In genomic region chrX:109095245-109096242, GRCm38 (mm10) we compare ENCODE assay signal across 8 mouse cellular contexts. TPM values are rescaled to one million over a fixed set of nuclear protein-coding genes. Genes with fewer than 3 reads are reported as not detected.
A peak's percentile ranks its signal among the peaks of the same experiment; 100 is the strongest.
DNase-seq lines count a peak whose midpoint lies in the region; ATAC-seq and TF ChIP-seq lines count a peak whose summit lies in the region.

Gene Sh3bgrl (plus strand): TSS chrX:109095365.

- no peak for TF ChIP-seq CTCF in spleen, adult 2 months (IDR thresholded peaks at IDR 0.05; ENCODE audit: extremely low read depth, insufficient read depth, insufficient read length, insufficient replicate concordance)

- H3K4me3 ChIP-seq in embryonic facial prominence, embryonic 11.5 days (ENCODE audit: low read depth, low read length), result peak within 1 kb of the TSS; percentile 44
- peak within 1 kb of the TSS; percentile 45 for H3K4me3 ChIP-seq in limb, embryonic 12.5 days (replicated peaks)
- peak within 1 kb of the TSS; percentile 47 for H3K4me3 ChIP-seq in midbrain, embryonic 14.5 days (replicated peaks; ENCODE audit: low read depth, low read length)
- peak within 1 kb of the TSS; percentile 85 for H3K4me3 ChIP-seq in spleen, adult 2 months (ENCODE audit: extremely low read depth, insufficient read depth, insufficient read length)

- 16% methylated on average over 26 of the region's 26 CpGs for WGBS in embryonic facial prominence, embryonic 11.5 days
- 13% methylated on average over 26 of the region's 26 CpGs for WGBS in limb, embryonic 12.5 days
- whole genome bisulfite sequencing in midbrain, embryonic 14.5 days, result 17% methylated on average over 26 of the region's 26 CpGs
- WGBS in spleen, adult 2 months, result 23% methylated on average over 26 of the region's 26 CpGs

- peak; percentile 79 for DNase-seq in 3134 (ENCODE audit: extremely low read depth, insufficient read length, low spot score)
- DNase-seq in adrenal gland, postnatal 14 days, result peak; percentile 86
- DNase-seq in embryonic facial prominence, embryonic 11.5 days (ENCODE audit: low spot score), result peak; percentile 86
- DNase-seq in kidney, adult 11 months, result peak; percentile 80
- peak; percentile 84 for DNase-seq in midbrain, embryonic 14.5 days
- peak; percentile 37 to 46 for DNase-seq in spleen, adult 2 months (ENCODE audit: low read depth in 1 of 2, low spot score in 2 of 2)

- no peaks in the 10 kb centered on the region for H3K36me3 ChIP-seq in embryonic facial prominence, embryonic 11.5 days (replicated peaks; ENCODE audit: control insufficient read depth, insufficient read depth, low read depth, low read length)
- no peaks in the 10 kb centered on the region for H3K36me3 ChIP-seq in limb, embryonic 12.5 days
- no peaks in the 10 kb centered on the region for H3K36me3 ChIP-seq in midbrain, embryonic 14.5 days (ENCODE audit: control insufficient read depth, insufficient read depth, low read length)
- H3K36me3 ChIP-seq in spleen, adult 2 months (ENCODE audit: control insufficient read depth, insufficient read depth, low read length), result no peaks in the 10 kb centered on the region

- TF ChIP-seq POLR2A in spleen, adult 2 months (IDR thresholded peaks at IDR 0.05; ENCODE audit: low read depth, low read length), result peak; percentile 32; the same call in 1 of the 2 replicates

- ATAC-seq in embryonic facial prominence, embryonic 11.5 days (replicated peaks; ENCODE audit: insufficient number of reproducible peaks, low FRiP score, low TSS enrichment, low read depth), result peak; percentile 98
- ATAC-seq in granulocyte monocyte progenitor cell, adult 5-6 weeks (replicated peaks; ENCODE audit: poor library complexity, severe bottlenecking), result peak; percentile 100
- ATAC-seq in limb, embryonic 12.5 days (ENCODE audit: insufficient number of reproducible peaks, insufficient read depth, low FRiP score, low TSS enrichment, low read depth), result peak; percentile 94
- ATAC-seq in midbrain, embryonic 14.5 days (ENCODE audit: low FRiP score, low TSS enrichment), result peak; percentile 94

- H3K27me3 ChIP-seq in embryonic facial prominence, embryonic 11.5 days (ENCODE audit: control insufficient read depth, insufficient read depth, low read length), result no peaks in the 10 kb centered on the region
- no peaks in the 10 kb centered on the region for H3K27me3 ChIP-seq in limb, embryonic 12.5 days
- no peaks in the 10 kb centered on the region for H3K27me3 ChIP-seq in midbrain, embryonic 14.5 days (ENCODE audit: control insufficient read depth, insufficient read depth, low read length)
- H3K27me3 ChIP-seq in spleen, adult 2 months (ENCODE audit: control insufficient read depth, insufficient read depth, low read length), result no peaks in the 10 kb centered on the region

- H3K9ac ChIP-seq in embryonic facial prominence, embryonic 11.5 days (replicated peaks; ENCODE audit: low read length), result peak within 1 kb of the TSS; percentile 74
- peak within 1 kb of the TSS; percentile 57 for H3K9ac ChIP-seq in limb, embryonic 12.5 days (replicated peaks)
- H3K9ac ChIP-seq in midbrain, embryonic 14.5 days (replicated peaks; ENCODE audit: low read length), result peak within 1 kb of the TSS; percentile 62

- H3K27ac ChIP-seq in embryonic facial prominence, embryonic 11.5 days (replicated peaks; ENCODE audit: low read depth, low read length), result peak within 1 kb of the TSS; percentile 88
- H3K27ac ChIP-seq in limb, embryonic 12.5 days, result peak within 1 kb of the TSS; percentile 93
- peak within 1 kb of the TSS; percentile 88 for H3K27ac ChIP-seq in midbrain, embryonic 14.5 days (replicated peaks; ENCODE audit: low read depth, low read length)
- peak within 1 kb of the TSS; percentile 71 for H3K27ac ChIP-seq in spleen, adult 2 months (ENCODE audit: insufficient read depth, low read length)

- H3K4me2 ChIP-seq in embryonic facial prominence, embryonic 11.5 days (ENCODE audit: low read depth, low read length), result peak within 1 kb of the TSS; percentile 32
- peak within 1 kb of the TSS; percentile 53 for H3K4me2 ChIP-seq in limb, embryonic 12.5 days
- peak within 1 kb of the TSS; percentile 56 for H3K4me2 ChIP-seq in midbrain, embryonic 14.5 days (ENCODE audit: low read length)

- no peaks in the 10 kb centered on the region for H3K9me3 ChIP-seq in embryonic facial prominence, embryonic 11.5 days (replicated peaks; ENCODE audit: control insufficient read depth, low read length)
- no peaks in the 10 kb centered on the region for H3K9me3 ChIP-seq in limb, embryonic 12.5 days
- no peaks in the 10 kb centered on the region for H3K9me3 ChIP-seq in midbrain, embryonic 14.5 days (ENCODE audit: control insufficient read depth, low read length)

- H3K4me1 ChIP-seq in embryonic facial prominence, embryonic 11.5 days (ENCODE audit: control insufficient read depth, insufficient read depth, low read length), result no peaks in the 10 kb centered on the region
- no peaks in the 10 kb centered on the region for H3K4me1 ChIP-seq in limb, embryonic 12.5 days (replicated peaks)
- no peaks in the 10 kb centered on the region for H3K4me1 ChIP-seq in midbrain, embryonic 14.5 days (ENCODE audit: control insufficient read depth, insufficient read depth, low read length)
- peaks cover 1% of the 10 kb centered on the region for H3K4me1 ChIP-seq in spleen, adult 2 months (ENCODE audit: control insufficient read depth, insufficient read depth, insufficient read length)

RNA-seq across cellular contexts. Expression of gene Sh3bgrl, which starts in this region (rescaled TPM):
- total RNA-seq in adrenal gland, postnatal 14 days (2021), result 112 and 132 TPM in 2 replicates
- polyA plus RNA-seq in embryonic facial prominence, embryonic 11.5 days (2014; fragmentation: Nextera tagmentation; extraction: Ambion mirVana), result 155 and 159 TPM in 2 replicates
- total RNA-seq in granulocyte monocyte progenitor cell, adult 5-6 weeks (2014; fragmentation: Nextera tagmentation), result 127 and 132 TPM in 2 replicates
- total RNA-seq in granulocyte monocyte progenitor cell, adult 5-6 weeks (2017), result 122 and 142 TPM in 2 replicates
- polyA plus RNA-seq in limb, embryonic 12.5 days (2016; fragmentation: Nextera tagmentation; extraction: Ambion mirVana), result 171 and 187 TPM in 2 replicates
- polyA plus RNA-seq in midbrain, embryonic 14.5 days (2014; fragmentation: Nextera tagmentation; extraction: Ambion mirVana), result 180 and 198 TPM in 2 replicates
- 3.8 and 4.1 TPM in 2 replicates for polyA plus RNA-seq in spleen, adult 2 months (2012; rRNA removed)

Comparison
In these comparisons a context has a peak if more than half of its experiments do, and no peak if none do; other contexts are left out.
1. Peak in every context shown above with its lines: DNase-seq, ATAC-seq, H3K4me3 ChIP-seq and H3K27ac ChIP-seq.
2. RNA of gene Sh3bgrl (polyA plus RNA-seq): 180 to 198 TPM in midbrain, embryonic 14.5 days, 171 to 187 TPM in limb, embryonic 12.5 days and 155 to 159 TPM in embryonic facial prominence, embryonic 11.5 days; 3.8 to 4.1 TPM in spleen, adult 2 months; every median in the first group is over 10 times any median in the second.